Mouse (Mus musculus): Measurements from ENCODE around the gene Tulp4. TPM values are rescaled to one million over a fixed set of nuclear protein-coding genes. Genes with fewer than 3 reads are reported as not detected.

The Tulp4 gene
- polyA plus RNA-seq, 1 experiment from 2014 or later, result 159 TPM

DNA sequence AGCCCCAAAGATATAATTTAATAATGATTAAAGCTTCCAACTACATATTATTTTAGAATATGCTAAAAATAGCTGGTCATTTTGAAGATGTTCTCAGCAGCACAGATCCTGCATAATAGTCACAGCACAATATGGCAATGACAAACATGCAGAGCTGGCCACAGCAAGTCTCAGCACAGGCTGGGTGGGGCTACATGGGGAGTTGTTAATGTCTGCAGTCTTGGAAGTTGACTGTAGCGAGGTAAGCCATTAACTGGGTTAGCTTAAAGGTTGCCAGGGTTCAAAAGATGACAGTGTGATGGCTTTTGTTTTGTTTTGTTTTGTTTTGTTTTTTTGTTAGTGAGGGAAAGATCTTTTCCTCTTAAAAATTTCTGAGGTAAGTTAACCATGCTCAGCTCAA lies 68.3 kb downstream of the Tulp4 start:
- no peak for DNase-seq (ENCODE audit: low spot score)
- Histone ChIP-seq H3K27me3 (ENCODE audit: low read depth, poor library complexity, severe bottlenecking) (no peaks in the 10 kb centered on the region), H3K36me3 (peaks cover 41% of the 10 kb centered on the region), H3K9me3 (replicated peaks) (no peaks in the 10 kb centered on the region), H3K4me3 (no peak overlapping the region), H3K27ac (no peak overlapping the region), H3K4me1 (peaks cover 18% of the 10 kb centered on the region)
- WGBS, result 86% methylated on average over 1 of the region's 1 CpGs

DNA sequence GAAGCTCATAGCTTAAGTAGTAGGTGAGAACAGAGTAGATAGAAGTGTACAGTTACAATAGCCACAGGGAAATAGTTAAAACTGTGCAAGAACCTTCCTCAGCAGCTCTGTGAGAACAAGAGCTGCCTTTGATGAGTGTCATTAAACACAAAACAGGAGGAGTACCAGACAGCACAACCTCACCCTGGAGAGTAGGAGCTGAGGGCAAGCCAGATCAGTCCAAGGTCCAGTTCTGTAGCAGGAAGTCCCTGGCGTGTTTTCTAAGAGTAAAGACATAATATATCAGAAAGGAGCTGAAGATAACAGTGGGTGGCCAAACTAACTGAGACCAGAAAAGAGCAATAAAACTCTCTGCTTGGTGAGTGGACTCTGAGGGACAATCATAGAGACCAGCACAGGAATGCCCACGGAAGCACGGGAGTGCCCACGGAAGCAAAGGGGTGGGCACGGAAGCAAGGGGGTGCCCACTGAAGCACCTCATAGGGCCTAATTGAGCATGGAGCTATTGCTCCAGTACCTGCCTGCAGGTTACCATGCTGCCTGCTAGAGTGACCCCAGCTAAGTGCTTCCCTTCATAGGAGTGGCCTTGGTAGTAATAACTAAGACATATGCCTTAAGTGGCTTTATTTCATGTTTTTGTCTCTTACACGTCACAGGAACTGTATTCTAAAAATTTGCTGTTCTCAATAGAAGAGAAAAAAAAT lies 72.5 kb downstream of the Tulp4 start:
- Histone ChIP-seq H3K4me3 (no peak overlapping the region), H3K36me3 (peaks cover 49% of the 10 kb centered on the region)
- WGBS, result 85% methylated on average over 6 of the region's 6 CpGs

DNA sequence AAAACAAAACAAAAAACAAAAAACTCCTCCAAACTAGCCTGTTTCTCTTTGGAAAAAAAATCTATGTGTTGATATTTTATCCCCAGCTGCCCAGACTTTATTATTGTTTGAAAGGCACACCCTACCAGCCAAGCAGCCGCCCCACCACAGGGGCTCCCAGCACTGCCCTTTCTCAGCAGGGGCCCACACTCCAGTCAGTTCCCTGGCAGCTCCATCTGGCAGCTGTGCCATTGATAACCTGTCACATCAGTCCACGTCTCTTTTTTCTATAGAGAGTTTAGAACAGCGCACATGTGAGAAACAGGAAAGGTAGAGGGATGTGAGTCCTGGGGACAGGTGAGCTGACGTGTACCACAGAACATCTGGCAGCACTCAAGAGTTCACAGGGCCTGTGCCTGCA lies 73.2 kb downstream of the Tulp4 start:
- no peaks in the 10 kb centered on the region for H3K9me3 ChIP-seq (replicated peaks)
- H3K27ac ChIP-seq, result no peak overlapping the region
- H3K4me1 ChIP-seq, result peaks cover 7% of the 10 kb centered on the region
- H3K27me3 ChIP-seq (ENCODE audit: low read depth, poor library complexity, severe bottlenecking), result no peaks in the 10 kb centered on the region
- DNase-seq (ENCODE audit: low spot score), result no peak
- H3K4me3 ChIP-seq, result no peak overlapping the region
- WGBS, result 81% methylated on average over 4 of the region's 4 CpGs
- peaks cover 52% of the 10 kb centered on the region for H3K36me3 ChIP-seq

More for the DNA sequence above, 72.5 kb downstream of the Tulp4 start:
- Histone ChIP-seq H3K9me3 (replicated peaks) (no peaks in the 10 kb centered on the region), H3K27me3 (ENCODE audit: low read depth, poor library complexity, severe bottlenecking) (no peaks in the 10 kb centered on the region), H3K27ac (no peak overlapping the region), H3K4me1 (peaks cover 7% of the 10 kb centered on the region)
- no peak for DNase-seq (ENCODE audit: low spot score)

DNA sequence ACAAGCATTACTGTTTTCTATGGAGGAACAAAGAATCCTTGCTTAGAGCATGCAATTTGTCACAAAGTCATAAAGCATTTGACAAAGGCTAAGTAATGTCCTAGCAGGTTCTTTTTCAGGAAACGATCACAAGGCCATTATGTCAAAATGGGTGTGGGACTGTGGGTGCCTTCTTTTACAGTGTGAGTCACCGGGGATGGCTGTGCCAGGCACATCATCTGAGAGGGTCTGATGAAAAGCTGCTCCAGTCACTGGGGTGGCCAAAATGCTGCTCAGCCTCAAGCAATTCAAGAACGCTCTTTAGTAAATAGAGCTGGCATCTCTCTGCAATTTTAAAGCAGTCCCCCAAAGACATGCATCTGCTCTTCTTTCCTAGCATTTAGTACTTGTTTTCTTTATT lies 74.2 kb downstream of the Tulp4 start:
- peaks cover 54% of the 10 kb centered on the region for H3K36me3 ChIP-seq
- 79% methylated on average over 3 of the region's 3 CpGs for WGBS
- no peak for DNase-seq (ENCODE audit: low spot score)
- no peak overlapping the region for H3K4me3 ChIP-seq
- H3K4me1 ChIP-seq, result peaks cover 7% of the 10 kb centered on the region
- no peaks in the 10 kb centered on the region for H3K9me3 ChIP-seq (replicated peaks)
- H3K27ac ChIP-seq, result no peak overlapping the region
- no peaks in the 10 kb centered on the region for H3K27me3 ChIP-seq (ENCODE audit: low read depth, poor library complexity, severe bottlenecking)

DNA sequence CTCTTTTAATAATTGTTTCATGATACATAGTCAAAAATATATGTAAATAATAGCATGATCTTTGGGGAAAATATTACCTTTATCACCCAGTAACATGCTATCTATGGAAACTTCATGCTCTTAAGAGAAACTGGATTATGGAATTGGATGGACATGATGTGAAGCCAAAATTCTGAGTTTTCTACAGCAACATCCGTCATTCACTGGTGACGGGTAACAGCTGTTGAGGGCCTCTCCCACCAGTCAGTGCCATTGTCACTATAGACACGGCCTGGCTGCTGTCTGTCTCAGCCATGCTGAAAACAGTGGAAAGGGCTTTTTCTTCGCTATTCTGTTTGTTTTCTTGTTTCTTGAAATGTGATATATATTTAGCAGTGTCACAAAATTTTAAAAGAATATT lies 76.5 kb downstream of the Tulp4 start:
- no peaks in the 10 kb centered on the region for H3K27me3 ChIP-seq (ENCODE audit: low read depth, poor library complexity, severe bottlenecking)
- H3K4me1 ChIP-seq, result peaks cover 7% of the 10 kb centered on the region
- 88% methylated on average over 4 of the region's 4 CpGs for whole genome bisulfite sequencing
- DNase-seq (ENCODE audit: low spot score), result no peak
- no peak overlapping the region for H3K4me3 ChIP-seq
- H3K27ac ChIP-seq, result no peak overlapping the region
- H3K36me3 ChIP-seq, result peaks cover 56% of the 10 kb centered on the region
- H3K9me3 ChIP-seq (replicated peaks), result no peaks in the 10 kb centered on the region

DNA sequence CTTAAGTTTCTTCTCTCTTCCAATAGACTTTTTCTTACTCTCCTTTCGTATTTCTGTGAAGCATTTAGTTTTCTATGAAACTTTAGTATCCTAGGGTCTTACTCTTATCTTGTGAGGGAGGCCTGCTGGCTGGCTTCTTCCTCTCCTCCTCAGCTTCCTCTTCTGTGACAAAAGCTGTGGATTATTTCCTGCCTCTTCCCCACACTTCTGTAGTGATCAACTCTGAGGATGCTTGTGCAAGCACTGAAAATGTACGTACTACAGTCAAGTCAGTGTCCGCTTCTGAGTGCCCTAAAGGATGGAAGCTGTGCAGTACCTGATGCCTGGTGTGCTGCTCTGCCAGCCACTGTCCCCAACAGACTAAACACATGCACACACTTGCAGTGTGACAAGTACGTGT lies 80.4 kb downstream of the Tulp4 start:
- no peaks in the 10 kb centered on the region for H3K4me1 ChIP-seq
- H3K4me3 ChIP-seq, result no peak overlapping the region
- no peaks in the 10 kb centered on the region for H3K9me3 ChIP-seq (replicated peaks)
- 91% methylated on average over 4 of the region's 4 CpGs for WGBS
- H3K27me3 ChIP-seq (ENCODE audit: low read depth, poor library complexity, severe bottlenecking), result no peaks in the 10 kb centered on the region
- peaks cover 55% of the 10 kb centered on the region for H3K36me3 ChIP-seq
- no peak overlapping the region for H3K27ac ChIP-seq
- DNase-seq (ENCODE audit: low spot score), result no peak

DNA sequence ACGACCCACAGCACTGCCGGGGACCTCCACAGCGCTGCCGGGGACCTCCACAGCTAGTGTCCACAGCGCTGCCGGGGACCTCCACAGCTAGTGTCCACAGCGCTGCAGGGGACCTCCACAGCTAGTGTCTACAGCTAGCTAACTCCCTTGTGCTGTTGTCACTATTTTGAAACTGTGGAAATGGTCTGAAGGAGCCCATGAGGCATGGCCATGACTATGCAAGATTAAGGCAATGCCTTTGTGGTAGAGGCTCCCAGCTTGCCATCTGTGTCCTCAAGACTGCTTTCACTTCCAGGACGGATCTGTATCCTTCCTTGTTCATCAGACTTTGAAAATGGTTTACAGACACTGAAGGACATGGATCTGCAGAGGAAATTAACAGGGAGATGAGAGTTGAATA lies 80.9 kb downstream of the Tulp4 start:
- Histone ChIP-seq H3K36me3 (peaks cover 60% of the 10 kb centered on the region), H3K27ac (no peak overlapping the region), H3K4me1 (no peaks in the 10 kb centered on the region), H3K27me3 (ENCODE audit: low read depth, poor library complexity, severe bottlenecking) (no peaks in the 10 kb centered on the region), H3K9me3 (replicated peaks) (no peaks in the 10 kb centered on the region), H3K4me3 (no peak overlapping the region)
- WGBS, result 95% methylated on average over 8 of the region's 8 CpGs
- DNase-seq (ENCODE audit: low spot score), result no peak

DNA sequence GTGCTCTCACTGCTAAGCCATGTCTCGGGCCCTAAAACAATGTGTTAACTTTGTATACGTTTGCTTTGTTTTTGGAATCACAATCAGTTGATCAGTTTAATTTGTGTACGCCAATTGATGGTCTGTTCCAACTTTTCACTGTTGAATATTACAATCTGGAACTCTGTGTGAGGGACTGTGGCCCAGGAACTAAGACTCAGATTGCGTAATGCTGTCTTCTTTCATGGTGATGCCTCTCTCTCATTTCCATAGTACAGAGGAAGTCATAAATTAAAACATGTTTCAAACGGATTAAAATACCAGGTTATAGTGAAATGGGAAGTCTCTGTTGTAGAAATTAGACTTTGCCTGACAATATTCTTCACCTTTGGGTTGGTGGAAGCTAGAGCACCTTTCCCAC lies 83.0 kb downstream of the Tulp4 start:
- Histone ChIP-seq H3K4me3 (no peak overlapping the region), H3K27ac (no peak overlapping the region), H3K27me3 (ENCODE audit: low read depth, poor library complexity, severe bottlenecking) (no peaks in the 10 kb centered on the region), H3K36me3 (peaks cover 75% of the 10 kb centered on the region), H3K9me3 (replicated peaks) (no peaks in the 10 kb centered on the region), H3K4me1 (no peaks in the 10 kb centered on the region)
- WGBS, result 86% methylated on average over 5 of the region's 5 CpGs
- DNase-seq (ENCODE audit: low spot score), result no peak

DNA sequence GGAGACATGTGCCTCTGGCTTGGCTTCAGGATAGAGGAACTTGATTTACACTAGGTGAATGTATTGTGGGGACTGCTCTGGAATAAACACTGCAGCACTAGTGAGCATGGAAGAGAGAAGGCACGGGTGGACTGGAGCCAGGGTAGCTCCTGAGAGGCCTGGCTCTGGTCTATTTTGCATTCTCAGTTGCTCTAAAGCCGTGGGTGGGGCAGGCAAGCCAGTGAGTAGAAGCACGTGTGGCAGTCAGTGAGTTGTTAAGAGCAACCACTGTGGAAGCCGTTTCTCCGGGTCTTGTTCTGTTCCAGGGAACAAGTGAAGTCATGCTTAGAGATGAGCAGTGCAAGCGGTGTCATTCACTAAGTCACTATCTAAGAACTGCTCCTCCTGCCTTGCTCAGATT lies 86.0 kb downstream of the Tulp4 start:
- 92% methylated on average over 6 of the region's 6 CpGs for WGBS
- Histone ChIP-seq H3K4me3 (no peak overlapping the region), H3K4me1 (no peaks in the 10 kb centered on the region), H3K27me3 (ENCODE audit: low read depth, poor library complexity, severe bottlenecking) (no peaks in the 10 kb centered on the region), H3K36me3 (peaks cover 47% of the 10 kb centered on the region), H3K27ac (no peak overlapping the region), H3K9me3 (replicated peaks) (no peaks in the 10 kb centered on the region)
- no peak for DNase-seq (ENCODE audit: low spot score)

DNA sequence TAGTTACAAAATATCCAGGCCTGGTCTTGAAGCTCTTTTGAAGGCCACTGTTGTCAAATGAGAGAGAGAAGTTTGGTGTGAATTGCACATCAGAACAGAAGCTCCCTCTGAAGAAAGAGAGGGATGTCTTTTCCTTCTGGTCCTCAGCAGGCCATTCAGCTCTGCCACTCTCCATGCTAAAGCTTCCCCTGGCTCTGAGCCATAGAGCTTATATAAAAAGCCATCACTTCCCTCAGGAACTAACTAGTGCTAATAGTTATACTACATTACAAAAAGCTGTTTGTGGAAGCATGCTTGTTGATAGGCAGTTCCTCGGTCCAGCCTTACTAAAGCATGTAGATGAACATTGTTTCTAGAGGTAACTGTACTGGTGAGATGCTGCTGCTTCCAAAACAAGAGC lies 89.2 kb downstream of the Tulp4 start:
- H3K36me3 ChIP-seq, result peaks cover 41% of the 10 kb centered on the region
- H3K27me3 ChIP-seq (ENCODE audit: low read depth, poor library complexity, severe bottlenecking), result no peaks in the 10 kb centered on the region
- no peaks in the 10 kb centered on the region for H3K9me3 ChIP-seq (replicated peaks)
- no peak for DNase-seq (ENCODE audit: low spot score)
- H3K4me1 ChIP-seq, result no peaks in the 10 kb centered on the region
- no peak overlapping the region for H3K4me3 ChIP-seq
- H3K27ac ChIP-seq, result no peak overlapping the region
- 91% methylated on average over 1 of the region's 1 CpGs for WGBS

DNA sequence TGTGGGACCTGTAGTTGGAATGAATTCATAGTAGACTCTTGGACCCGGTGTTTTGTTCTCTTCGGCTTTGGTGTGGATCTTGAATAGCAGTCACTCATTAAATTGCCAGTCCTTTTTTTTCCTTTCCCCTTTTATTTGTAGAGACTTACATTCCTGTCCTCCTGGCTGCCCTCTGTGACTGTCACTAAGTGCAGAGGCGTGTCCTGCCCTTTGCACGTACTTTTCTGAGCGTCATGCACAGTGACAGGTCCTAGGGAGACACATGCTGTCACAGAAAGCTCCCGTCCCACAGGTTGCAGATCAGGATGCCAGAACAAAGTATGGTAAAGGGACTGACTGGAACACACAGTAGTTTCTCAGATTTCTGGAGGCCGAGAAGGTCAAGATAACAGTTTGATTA lies 91.3 kb downstream of the Tulp4 start:
- Histone ChIP-seq H3K27ac (no peak overlapping the region), H3K4me3 (no peak overlapping the region), H3K4me1 (no peaks in the 10 kb centered on the region), H3K27me3 (ENCODE audit: low read depth, poor library complexity, severe bottlenecking) (no peaks in the 10 kb centered on the region), H3K9me3 (replicated peaks) (no peaks in the 10 kb centered on the region), H3K36me3 (peaks cover 49% of the 10 kb centered on the region)
- no peak for DNase-seq (ENCODE audit: low spot score)
- WGBS, result 88% methylated on average over 7 of the region's 7 CpGs

DNA sequence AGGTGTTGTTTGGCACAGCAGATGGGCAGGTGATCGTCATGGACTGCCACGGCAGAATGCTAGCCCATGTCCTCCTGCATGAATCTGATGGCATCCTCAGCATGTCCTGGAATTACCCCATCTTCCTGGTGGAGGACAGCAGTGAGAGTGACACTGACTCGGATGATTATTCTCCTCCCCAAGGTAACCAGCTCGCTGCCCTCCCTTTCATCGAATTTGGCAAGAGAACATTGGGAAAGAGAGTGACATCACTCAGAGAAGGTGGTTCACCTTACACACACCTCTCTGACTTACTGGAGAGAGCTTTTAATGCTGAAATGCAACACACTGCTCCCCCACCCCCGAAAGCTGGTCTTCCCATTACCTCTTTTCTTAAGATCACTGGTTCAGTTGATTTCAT lies 92.4 kb downstream of the Tulp4 start:
- 95% methylated on average over 6 of the region's 6 CpGs for WGBS
- H3K4me3 ChIP-seq, result no peak overlapping the region
- no peak for DNase-seq (ENCODE audit: low spot score)
- H3K4me1 ChIP-seq, result no peaks in the 10 kb centered on the region
- H3K27me3 ChIP-seq (ENCODE audit: low read depth, poor library complexity, severe bottlenecking), result no peaks in the 10 kb centered on the region
- H3K9me3 ChIP-seq (replicated peaks), result no peaks in the 10 kb centered on the region
- H3K36me3 ChIP-seq, result peaks cover 49% of the 10 kb centered on the region
- H3K27ac ChIP-seq, result no peak overlapping the region

DNA sequence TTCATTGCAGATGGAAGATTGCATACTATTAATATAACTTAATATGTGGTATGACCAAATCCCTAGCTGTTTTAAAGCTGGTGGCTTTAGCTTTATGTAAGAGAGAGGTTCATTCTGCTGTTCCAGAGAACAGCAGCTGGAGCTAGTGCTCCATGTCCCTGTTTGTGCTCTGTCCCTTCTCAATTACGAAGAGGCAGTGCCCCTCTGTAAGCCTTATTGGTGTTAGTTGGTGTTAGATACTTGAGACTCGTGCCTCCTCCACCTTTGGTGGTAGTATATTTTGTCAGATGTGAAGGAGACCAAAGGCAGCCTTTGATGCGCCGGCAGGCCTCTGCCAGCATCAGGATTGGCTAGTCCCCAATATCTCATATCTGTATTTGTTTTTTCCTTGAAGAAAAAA lies 92.9 kb downstream of the Tulp4 start:
- DNase-seq (ENCODE audit: low spot score), result no peak
- Histone ChIP-seq H3K27me3 (ENCODE audit: low read depth, poor library complexity, severe bottlenecking) (no peaks in the 10 kb centered on the region), H3K36me3 (peaks cover 45% of the 10 kb centered on the region), H3K4me3 (no peak overlapping the region), H3K4me1 (no peaks in the 10 kb centered on the region), H3K27ac (no peak overlapping the region), H3K9me3 (replicated peaks) (no peaks in the 10 kb centered on the region)
- WGBS, result 66% methylated on average over 4 of the region's 4 CpGs

Measured in limb, embryonic 10.5 days (tissue).